Mouse (Mus musculus): ENCODE results near the gene Cmtr1.

Cmtr1 gene

DNA sequence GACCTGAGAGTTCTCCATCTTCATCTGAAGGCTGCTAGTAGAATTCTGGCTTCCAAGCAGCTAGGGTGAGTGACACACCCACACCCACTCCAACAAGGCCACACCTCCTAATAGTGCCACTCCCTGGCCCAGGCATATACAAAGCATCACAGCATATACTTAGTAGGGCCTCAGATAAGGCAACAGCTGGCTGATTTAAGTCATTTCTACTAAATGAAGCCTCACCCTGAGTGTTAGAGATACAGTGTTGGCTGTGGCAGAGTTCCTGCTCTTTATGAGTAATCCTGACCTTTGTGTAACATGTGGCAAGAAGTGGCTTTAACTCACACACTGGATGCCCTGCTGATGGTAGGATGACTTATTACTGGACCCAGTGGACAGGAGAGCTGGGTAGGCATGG is 9.5 kb downstream of the Cmtr1 start:
- no peak for DNase-seq

DNA sequence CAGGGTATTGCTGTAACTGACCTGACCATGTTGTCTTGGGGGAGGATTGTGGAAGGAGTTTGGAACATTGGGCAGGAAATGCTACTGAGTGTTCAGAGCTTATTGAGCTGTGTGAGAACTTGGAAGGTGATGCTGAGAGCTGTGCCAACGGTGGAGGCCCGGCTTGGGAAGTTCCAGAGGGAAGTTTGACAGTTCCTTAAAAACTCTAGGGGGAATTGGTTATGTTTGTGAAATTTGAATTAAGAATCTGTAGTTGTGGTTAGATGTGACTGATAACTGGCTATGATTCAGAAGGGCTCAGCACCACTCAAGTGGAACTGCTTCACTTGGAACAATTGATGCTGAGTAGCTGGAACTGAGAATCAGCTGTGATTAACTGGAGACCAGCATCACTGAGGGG is 10.6 kb downstream of the Cmtr1 start:
- DNase-seq = no peak

DNA sequence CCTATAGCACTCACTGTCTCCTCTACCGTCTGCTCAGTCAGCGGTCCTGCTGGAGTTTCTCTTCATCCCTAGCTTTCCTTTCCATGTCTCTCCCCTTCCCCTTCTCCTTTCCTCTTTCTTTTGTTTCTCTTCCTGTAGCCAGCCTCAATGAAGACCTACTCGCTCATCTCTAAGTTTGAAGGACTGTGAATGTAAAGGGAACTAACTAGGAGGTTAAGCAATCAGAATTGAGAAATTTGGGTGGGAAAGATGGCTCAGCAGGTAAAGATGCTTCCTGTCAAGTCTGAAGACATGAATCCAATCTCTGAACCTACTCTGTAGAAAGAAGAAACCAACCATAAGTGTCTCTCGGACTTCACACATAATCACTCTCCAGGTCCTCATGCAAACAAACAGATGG is 12.9 kb downstream of the Cmtr1 start:
- DNase-seq = no peak

DNA sequence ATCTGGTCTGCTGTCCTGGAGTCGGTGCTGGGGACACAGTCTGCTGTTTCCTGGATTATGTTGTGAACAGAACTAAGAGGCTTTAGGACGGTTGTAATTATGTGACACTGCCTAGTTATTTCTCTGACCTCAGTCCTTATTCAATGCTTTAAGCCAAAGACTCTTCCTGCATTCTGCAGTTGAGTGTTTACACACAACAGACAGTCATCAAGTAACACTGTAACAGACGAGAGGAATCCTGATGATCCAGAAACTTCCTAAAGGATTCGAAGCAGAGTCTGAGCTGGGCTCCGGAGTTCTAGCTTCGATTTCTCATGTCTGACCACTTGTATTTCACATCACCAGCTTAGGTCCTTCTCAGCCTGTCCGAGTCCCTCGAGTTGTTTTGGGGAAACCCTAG is 18.1 kb downstream of the Cmtr1 start:
- no peak for DNase-seq

DNA sequence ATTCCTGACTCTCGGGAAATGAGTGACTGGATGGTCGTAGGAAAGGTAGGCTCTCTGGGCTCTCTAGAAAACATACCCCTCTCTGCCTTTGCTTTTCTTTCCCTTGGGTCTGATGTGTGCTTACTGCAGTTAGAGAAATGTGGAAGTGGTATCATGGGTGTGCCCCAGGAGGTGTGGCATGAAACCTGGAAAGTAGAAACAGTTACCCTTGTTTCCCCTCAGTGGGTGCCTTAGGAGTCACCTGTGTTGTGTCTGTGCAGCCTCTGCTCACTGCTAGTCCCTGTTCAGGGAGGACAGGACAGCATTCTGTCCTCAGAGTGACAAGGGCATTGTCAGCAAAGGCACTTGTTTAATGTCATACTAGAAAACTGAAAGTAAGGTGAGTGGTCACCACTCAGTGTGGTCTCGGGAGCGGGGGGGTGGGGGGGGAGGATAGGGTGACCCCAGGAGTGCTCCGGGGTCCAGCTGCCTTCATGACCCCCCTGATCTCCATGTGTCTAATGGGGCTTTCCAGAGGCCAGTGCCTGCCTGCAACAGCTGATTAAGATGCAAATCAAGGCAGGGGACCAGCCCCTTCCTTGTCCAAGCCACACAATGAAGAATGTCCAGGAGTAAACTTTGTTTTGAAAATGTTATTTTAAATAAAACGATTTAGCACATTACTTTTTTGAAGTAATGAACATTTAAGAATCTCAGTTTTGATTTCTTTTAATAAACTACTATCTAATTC is 18.8 kb downstream of the Cmtr1 start:
- DNase-seq = no peak

DNA sequence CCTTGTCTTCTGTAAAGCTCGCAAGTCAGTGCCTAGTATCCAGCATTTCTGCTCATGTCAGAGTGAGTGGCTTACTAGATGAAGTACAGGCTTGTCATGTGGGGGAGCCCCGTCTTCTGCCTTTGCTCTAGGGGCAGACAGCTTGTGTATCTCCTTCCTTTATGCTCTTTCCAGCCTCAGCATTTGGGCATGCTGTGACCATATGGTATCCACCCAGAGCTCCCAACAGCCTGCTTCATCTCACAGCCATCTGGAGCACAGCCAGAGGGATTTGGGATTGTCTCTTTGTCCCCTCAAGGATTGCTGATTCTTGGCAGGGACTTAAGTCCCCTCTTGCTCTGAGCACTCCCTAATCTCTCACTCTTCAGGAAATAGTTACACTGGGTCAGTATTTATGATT is 19.8 kb downstream of the Cmtr1 start:
- DNase-seq = peak; percentile 31 to 57

DNA sequence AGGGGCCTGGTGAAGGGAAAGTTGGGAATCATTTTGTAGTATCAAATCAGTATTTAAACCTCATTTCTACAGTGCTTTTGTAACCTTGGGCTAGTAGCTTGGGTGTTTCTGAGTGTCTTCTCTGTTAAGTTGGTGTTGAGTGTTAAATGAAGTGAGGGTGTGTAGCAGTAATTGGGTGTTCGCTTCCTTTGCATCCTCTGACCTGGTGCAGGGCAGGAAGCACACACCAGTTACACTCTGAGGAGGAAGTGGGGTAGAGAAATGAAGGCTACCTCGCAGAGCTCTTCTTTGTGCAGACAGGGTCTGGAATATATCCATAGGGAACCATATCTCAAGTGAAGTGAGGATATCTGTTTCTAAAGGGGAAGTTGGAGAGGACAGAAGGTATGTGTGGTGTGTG is 20.5 kb downstream of the Cmtr1 start:
- no peak for DNase-seq

DNA sequence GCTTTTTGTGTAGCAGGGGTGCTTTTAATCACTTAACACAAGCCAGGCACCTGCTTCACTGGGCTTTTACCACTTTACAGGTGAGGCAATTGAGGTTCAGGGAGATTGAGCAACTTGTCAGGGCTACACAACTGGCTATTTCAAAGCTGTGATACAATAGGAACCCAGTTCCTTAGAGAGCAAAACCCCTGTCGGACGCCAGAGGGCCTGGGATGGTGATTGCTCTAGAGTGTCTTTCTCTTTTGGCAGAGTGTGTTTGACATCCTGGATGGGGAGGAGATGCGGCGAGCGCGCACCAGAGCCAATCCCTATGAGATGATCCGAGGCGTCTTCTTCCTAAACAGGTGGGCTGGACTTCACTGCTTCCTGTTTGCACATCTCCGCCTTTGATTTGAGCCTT is 21.3 kb downstream of the Cmtr1 start:
- no peak for DNase-seq

DNA sequence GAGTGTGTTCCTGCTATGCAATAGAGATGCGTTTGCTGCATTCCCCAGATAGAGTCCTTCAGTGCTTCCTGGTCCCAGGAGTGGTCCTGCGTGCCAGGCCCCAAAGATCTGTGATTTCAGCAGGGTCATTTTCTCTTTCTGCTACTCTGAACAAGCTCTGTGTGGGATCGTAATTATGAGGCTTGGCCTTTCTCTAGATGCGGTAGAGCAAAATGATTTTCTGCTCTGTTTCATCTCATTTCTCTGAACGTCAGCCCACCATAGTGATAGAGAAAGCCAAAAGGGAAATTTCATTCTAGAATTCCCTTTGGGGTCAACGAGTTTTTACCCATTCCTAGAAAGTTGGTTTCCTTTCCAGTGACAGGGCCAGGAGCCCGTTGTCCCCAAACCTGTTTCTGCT is 21.9 kb downstream of the Cmtr1 start:
- no peak for DNase-seq

DNA sequence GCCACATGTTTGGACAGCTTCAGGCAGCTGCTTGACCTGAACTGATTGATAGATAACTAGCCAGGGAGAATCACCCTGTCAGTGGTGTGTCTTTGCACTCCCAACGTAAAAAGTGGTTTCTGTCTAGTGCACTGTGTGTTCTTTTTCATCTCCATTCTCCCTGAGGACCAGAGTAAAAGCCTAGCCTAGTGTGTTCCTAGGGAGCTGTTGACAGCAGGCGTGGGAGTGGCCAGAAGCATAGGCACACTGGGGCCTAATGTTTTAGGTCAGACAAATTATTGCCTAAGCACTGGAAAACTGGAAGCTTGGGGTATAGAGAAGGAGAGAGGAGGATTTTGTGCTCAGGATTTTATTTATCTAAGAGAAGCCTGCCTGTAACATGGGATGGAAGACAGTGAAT is 22.7 kb downstream of the Cmtr1 start:
- DNase-seq = no peak

DNA sequence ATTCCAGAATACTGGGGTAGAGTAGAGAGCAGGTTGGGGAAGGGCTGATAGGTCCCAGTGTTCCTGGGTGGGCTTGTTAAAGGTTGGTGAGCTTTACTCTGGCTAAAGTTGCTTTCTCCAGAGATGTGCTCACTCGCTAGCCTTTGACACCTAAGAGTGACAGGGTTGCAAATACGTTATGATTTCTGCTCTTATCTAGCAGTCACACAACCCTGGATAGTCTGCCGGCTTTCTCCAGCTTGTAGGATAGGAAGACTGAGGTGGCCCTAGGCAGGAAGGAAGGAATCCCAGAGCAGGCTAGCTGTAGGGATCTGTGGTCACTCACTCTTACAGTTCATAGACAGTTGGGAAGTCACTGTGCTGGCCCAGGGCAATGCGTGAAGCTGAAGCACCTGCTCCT is 23.9 kb downstream of the Cmtr1 start:
- no peak for DNase-seq

DNA sequence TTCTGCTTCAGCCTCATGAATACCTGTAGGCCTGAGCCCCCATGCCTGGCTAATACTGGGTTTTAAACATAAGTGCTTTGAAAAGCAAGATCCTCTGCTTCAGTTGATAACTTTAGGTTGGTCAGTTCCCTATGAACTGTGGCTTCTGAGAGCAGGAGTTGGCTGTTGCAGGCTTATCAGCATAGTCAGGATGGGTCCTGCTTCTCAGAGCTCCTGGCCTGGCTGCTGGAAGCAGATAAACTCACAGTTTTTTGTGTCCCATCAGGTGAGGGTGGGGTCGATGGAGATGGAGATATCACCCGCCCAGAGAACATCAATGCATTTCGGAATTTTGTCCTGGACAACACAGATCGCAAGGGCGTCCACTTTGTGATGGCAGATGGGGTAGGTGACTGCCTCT is 26.4 kb downstream of the Cmtr1 start:
- DNase-seq = no peak

DNA sequence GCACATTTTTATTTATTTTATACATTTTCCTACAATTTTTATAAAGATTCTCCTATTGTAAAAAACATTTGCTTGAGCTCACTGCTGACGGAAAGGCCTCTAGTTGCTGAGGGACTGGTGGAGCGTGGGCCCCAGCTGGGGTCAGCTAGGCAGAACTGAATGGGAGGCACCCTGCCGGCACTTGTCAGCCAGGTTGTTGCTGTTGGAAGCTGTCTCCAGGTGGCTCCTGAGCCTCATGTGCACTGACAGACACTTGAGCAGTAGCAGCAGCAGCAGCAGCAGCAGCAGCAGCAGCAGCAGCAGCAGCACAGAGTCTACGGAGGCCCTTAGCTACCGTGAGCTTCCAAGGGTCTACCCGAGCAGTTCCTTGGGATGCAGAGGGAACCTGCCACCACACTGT is 27.0 kb downstream of the Cmtr1 start:
- no peak for DNase-seq

DNA sequence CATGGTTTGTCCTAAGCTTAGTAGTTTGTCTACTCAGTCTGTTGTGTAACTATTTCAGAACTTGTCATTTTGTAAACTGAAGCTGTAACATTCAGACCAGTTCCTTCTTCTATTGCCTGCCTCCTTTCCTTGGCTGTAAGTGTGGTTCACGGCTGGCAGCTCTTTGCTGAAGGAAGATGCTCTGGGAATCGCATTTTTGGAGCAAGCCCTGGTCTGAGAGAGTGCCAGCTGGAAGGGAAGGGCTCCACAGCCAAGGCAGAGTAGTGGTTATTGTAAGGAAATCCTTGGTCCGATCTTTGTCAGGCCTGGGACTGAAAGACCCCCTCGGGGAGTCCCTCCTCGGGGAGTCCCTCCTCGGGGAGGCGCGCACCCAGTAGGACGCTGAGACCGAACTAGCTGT is 28.2 kb downstream of the Cmtr1 start:
- no peak for DNase-seq

DNA sequence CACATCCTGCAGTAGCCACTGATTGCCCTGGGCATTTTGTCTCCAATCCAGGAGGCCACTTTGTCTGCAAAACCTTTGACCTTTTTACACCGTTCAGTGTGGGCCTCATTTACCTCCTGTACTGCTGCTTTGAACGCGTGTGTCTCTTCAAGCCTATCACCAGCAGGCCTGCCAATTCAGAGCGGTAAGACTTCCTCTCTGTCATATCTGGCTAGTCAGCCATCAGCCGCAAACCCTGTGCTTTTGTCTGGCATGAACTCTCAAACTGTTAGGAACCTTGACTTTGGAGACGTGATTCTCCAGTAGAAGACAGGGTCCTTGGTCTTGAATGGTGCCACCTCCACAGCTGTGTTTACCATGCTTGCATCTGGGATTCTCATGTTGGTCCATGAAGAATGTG is 29.9 kb downstream of the Cmtr1 start:
- DNase-seq = no peak

DNA sequence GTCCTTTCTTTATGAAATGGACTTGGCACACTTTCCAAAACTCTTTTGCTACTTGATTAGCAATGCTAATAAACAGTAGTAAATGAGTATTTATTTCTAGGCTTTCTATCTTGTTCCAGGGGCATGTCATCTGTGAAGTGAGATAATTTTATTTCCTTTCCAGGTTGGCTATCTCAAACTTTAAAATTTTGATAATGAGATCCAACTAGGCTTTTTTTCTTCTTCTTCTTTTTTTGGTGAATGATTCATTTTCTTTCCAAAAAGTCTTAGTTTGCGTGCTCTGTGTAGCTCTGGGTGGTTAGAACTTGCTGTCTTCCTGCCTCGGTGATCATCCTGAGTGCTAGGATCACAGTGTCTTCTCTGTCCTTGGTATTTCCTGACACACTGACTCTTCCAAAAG is 32.4 kb downstream of the Cmtr1 start:
- DNase-seq = no peak

DNA sequence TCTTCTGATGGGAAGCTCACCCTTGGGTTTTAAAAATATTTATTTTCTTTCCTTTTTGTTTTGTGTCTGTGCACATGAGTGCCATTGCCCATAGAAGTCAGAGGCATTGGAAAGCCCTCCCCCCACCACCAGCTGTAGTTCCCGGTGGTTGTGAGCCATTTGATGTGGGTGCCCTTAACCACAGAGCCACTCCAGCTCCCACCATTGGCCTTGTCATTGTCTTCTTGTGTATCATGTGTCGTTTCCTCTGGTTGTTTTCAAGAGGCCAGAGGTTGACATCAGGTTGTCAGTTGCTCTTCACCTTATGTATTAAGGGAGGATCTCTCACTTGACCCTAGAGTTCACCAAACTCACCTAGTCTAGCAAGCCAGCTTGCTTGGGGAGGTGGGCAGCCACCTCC is 33.2 kb downstream of the Cmtr1 start:
- no peak for DNase-seq

DNA sequence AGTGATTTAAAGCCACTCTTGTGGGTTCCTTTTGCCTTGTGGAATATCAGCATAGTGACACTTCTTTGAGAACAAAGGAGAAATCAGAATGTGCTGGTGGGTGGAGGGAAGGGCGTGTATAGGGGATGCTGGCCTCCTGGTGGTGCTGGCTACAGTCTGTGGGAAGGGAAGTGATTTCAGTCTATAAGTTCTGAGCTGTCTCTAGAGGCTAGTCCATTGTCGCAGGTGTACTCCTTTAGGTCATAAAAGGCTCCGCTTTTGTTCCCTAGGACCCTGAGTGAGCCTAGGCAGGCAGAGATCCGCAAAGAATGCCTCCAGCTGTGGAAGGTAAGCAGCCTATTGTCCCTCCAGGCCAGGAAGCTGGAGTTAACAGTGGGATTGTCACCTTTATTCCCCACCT is 34.1 kb downstream of the Cmtr1 start:
- no peak for DNase-seq

DNA sequence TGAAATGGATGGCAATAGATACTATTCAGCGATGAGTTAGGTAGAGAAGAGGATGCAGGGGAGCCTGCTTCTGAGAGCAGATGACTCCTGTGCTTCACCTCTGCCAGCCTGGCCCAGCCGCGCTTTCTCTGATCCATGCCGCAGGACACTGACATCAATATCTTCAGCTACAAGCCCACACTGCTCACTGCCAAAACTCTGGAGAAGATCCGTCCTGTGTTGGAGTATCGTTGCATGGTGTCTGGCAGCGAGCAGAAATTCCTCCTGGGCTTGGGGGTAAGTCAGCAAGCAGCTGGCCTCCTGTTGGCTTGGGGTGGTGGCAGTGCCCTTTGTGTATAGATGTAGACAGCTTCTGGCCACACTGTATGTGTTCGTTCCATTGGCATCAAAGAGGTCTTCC is 36.5 kb downstream of the Cmtr1 start:
- DNase-seq = no peak

DNA sequence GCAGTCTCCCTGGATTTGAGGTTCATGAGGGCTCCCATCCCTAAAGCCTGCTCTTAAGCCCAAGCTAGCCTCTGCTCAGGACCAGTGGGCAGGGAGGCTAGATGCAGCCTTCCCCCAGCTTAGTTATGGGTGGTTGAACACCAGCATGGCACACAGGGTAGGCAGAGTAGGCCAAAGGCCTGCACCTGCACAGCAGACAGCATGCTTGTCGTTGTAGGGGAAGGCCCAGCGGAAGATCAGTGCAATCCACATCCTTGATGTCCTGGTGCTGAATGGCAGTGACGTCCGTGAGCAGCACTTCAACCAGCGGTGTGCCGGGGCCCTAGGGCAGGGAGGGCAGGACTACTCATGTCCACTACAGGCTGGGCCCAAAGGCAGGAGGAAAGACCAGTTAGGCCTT is 38.0 kb downstream of the Cmtr1 start:
- DNase-seq = no peak

DNA sequence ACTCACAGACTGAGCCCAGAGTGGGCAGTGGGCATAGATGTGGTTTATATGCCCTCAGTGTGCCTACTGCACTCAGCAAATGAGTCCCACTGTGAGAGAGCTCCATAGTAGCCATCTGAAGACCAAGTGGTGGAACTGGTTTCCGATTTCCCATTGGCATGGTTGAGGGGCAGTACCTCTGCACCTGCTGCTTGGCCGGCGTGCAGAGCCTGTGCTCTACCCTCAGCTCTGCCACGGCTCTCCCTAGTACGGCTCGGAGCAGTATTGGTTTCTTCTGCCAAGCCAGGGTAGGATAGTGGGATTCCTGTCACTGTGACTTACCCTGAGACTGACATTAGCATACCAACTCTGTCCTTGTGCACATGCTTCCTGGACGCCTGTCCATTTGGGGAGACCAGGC is 40.2 kb downstream of the Cmtr1 start:
- DNase-seq = no peak

DNA sequence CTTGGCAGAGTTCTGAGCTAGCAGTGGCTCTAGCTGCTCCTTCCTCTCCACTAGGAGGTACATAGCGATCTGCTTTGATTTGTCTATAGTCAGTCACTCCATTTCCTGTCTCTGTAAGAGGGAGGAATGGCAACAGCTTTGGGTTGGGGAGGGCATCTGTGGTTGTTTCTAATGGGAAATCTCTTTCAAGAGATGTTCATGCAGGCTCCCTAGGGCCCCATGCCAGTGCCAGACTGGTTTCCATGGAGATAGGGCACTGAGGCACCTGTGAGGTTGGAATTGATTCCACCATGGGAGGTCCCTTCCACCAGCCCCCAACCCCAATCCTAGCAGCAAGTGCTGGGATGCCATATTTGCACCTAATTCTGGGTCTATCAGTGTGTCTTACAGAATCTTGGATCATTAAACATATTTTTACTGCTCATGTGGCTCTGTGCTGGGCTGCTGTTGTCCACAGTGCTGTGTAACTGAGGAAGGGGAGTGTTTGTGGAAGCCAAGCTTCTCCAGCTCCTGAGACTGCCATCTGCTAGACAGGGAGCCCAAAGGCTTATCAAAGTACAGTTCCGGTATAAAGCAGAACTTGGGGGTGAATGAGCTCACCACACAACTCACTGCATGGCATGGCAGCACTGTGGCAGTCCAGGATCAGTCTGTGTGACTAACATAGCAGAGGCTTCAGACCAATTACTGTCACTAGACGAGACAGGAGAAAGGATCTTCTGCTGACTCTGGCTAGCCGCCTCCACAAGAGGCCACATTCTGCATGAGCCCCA is 42.7 kb downstream of the Cmtr1 start:
- DNase-seq = no peak

DNA sequence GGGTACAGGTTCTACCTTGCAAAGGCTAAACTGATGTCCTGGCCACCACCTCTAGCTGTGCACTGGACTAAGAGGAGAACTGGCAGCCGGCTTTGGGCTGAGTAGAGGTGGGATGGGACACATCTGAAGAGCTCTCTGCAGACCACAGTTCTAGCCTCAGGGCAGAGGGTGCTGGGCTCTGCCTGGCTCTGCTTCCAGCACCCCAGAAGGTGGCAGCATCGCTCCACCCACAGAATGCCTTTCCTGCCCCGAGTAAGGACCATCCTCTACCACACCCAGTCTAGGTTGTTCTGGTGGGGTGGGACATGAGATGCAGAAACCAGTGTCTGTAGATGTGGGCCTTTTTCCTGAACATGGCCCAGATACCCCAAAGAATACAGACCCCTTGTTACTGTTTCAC is 44.4 kb downstream of the Cmtr1 start:
- peak; percentile 35 to 74 for DNase-seq

DNA sequence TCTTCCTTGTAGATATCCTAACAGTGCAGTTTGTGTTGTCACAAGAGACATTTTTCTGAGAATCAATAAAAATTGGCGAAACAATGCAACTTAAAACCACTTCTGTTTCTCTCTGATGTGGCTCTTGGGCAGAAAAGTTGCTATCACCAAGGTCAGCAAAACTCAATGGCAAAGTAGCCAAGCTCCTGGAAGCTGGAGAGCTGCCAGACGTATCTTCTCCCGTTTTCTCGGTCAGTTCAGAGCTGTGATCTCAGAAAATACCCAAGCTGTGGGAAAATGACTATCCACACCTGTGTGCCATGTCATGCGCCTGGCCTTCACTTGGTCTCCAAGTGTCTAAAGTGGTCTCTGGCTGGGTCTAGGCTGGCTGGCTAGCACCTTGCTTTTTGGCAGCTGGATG is 45.5 kb downstream of the Cmtr1 start:
- DNase-seq = peak in 1 of 2 experiments; percentile 44
